Mouse (Mus musculus) olfactory bulb, adult 2 months (tissue): Measurements from ENCODE around the gene Uhrf1bp1. TPM values are rescaled to one million over a fixed set of nuclear protein-coding genes. Genes with fewer than 3 reads are reported as not detected.

Source experiments
- H3K27ac ChIP-seq: fragments of 200-500 bp; 2 replicates; pipeline ENCODE4 v1.5.1; 2012; ENCODE audit warnings: low read depth, low read length; ENCODE audit not compliant: insufficient read depth
- H3K4me1 ChIP-seq: fragments of 200-500 bp; 2 replicates; pipeline ENCODE4 v1.6.1; 2012; ENCODE audit warnings: low read length; ENCODE audit not compliant: control insufficient read depth, insufficient read depth
- H3K4me3 ChIP-seq: fragments of 200-500 bp; 2 replicates; pipeline ENCODE4 v1.5.1; 2012; ENCODE audit warnings: mild to moderate bottlenecking, low read depth, low read length, moderate library complexity; ENCODE audit not compliant: insufficient read depth
- CTCF ChIP-seq: fragments of 200-500 bp; IDR thresholded peaks from 2 replicates; pipeline ENCODE4 v1.5.1; 2012; ENCODE audit warnings: low read depth, mild to moderate bottlenecking, low read length, moderate library complexity; ENCODE audit not compliant: insufficient read depth
- POLR2A ChIP-seq: fragments of 200-500 bp; IDR thresholded peaks from 2 replicates; pipeline ENCODE4 v1.6.1; 2012; ENCODE audit warnings: mild to moderate bottlenecking, low read depth, low read length, moderate library complexity; ENCODE audit not compliant: insufficient read depth
- WGBS: fragments of 180-500 bp; shearing (Covaris S2); methylation state at CpG from one replicate; pipeline ENCODE4 v1.1.7; 2018; 5-methylcytosine and 5-hydroxymethylcytosine counted together
- polyA plus RNA-seq: library from polyadenylated mRNA; stranded (reverse); fragments of >200 nt; gene quantifications from 2 replicates; pipeline ENCODE4 v1.2.4, GENCODE M21; 2012; ENCODE audit warnings: low replicate concordance; ENCODE audit not compliant: missing spikeins, insufficient read depth, insufficient read length

The Uhrf1bp1 gene
- polyA plus RNA-seq, 1 experiment: not detected

DNA sequence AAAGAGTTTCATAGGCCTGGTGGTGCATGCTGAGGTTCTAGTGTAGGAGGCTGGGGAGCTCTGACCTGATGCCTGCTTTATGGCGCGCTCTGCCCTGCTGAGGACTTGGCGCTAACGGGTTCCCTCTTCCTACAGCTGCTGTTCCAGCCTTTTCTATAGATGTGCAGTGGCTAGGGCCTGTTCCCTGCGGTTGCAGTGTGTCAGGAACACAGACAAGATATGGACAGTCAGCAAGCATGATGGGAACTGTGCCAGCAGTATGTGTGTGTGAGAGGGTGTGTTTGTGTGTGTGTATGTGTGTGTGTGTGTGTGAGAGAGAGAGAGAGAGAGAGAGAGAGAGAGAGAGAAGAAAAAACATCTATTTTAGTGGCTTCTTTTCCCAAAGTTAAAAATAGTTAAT is 82.8 kb downstream of the Uhrf1bp1 start:
- Histone ChIP-seq H3K4me3 (no peak overlapping the region), H3K27ac (peak overlapping the region; percentile 69; the same call in 1 of the 2 replicates), H3K4me1 (peaks cover 33% of the 10 kb centered on the region)
- 44% methylated on average over 5 of the region's 5 CpGs for WGBS
- TF ChIP-seq CTCF (no peak), POLR2A (no peak)

DNA sequence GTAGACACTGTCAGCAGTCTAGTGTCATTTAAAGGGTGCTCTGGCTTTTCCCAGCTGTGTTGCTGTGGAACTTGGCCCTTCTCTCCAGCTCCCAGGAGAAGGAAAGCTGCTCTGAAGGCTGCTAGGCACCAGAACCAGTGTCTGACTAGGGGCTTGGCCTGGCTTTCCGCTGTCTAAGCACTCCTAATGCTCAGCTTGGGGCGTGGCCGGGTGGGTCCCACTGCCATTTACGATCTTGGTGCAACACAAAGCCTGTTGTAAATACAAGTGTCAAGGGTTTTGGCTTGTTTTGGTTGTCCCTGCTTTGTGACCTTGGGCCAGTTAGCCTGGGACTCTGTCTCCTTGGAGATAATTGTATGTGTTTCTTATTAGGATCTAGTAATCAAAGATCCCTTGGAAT is 84.1 kb downstream of the Uhrf1bp1 start:
- peak overlapping the region; percentile 31; the same call in 1 of the 2 replicates for H3K27ac ChIP-seq
- H3K4me3 ChIP-seq: no peak overlapping the region
- TF ChIP-seq POLR2A (no peak), CTCF (no peak)
- WGBS: 48% methylated on average over 4 of the region's 4 CpGs
- H3K4me1 ChIP-seq: peaks cover 31% of the 10 kb centered on the region

DNA sequence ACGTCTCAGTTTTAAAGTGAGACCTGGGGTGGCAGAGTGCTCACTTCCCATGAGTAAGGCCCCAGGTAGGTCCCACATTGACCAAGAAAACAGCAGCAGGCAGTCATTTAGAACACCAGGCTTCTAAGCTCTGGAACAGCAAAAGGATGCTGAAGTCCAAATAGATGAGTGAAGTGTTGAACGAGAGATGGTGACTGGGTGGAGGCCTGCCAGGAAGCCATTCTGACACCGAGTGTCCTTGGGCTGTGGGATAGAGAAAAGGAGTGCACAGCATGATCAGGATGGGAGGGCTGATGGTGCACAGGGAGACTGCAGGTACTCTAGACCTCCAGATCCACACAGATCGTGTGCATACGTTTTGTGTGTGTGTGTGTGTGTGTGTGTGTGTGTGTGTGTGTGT is 84.9 kb downstream of the Uhrf1bp1 start:
- H3K4me3 ChIP-seq: no peak overlapping the region
- WGBS: 79% methylated on average over 5 of the region's 5 CpGs
- H3K4me1 ChIP-seq: peaks cover 35% of the 10 kb centered on the region
- H3K27ac ChIP-seq: no peak overlapping the region
- no peak for TF ChIP-seq POLR2A
- TF ChIP-seq CTCF: no peak

DNA sequence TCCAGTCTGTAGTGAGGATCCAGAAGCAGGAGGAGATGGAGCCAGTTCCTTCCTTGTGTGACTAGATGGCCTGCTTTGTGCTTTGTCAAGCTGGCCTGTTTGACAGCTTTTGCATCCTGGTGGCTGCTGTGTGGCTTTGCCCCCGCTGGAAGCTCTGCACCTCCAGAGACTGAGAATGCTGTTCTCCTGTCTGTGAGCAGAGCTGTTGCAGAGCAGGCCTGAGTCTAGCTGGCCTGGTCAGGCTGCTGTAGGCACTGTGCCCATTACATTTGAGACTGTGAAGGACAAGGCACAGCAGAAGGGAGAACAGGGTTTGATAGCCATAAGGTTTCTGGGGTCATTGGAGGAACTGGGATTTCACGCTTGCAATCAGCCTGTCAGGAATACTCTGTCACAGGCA is 85.5 kb downstream of the Uhrf1bp1 start:
- Histone ChIP-seq H3K27ac (no peak overlapping the region), H3K4me1 (peaks cover 35% of the 10 kb centered on the region), H3K4me3 (no peak overlapping the region)
- 82% methylated on average over 2 of the region's 2 CpGs for WGBS
- TF ChIP-seq CTCF (no peak), POLR2A (no peak)

DNA sequence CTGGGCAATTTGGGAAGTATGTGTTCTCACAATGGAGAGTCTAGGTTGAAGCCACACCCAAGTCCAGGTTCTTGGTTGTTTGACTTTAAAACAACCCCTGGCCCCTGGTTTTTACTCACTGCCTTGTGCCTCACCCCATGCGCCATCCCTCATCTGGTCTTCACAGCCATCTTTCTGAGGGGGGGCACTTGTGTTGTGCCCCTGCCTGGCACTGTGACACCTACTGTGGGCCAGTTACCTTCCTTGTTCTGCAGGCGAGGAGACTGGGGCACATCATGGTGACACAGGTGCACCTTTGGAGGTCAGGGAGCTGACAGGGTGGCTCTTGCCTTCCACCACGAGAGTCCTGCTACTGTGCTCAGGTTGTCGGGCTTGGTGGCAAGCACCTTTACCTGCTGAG is 85.9 kb downstream of the Uhrf1bp1 start:
- Histone ChIP-seq H3K4me1 (peaks cover 34% of the 10 kb centered on the region), H3K27ac (no peak overlapping the region), H3K4me3 (no peak overlapping the region)
- no peak for TF ChIP-seq POLR2A
- no peak for TF ChIP-seq CTCF
- 94% methylated on average over 4 of the region's 4 CpGs for WGBS

DNA sequence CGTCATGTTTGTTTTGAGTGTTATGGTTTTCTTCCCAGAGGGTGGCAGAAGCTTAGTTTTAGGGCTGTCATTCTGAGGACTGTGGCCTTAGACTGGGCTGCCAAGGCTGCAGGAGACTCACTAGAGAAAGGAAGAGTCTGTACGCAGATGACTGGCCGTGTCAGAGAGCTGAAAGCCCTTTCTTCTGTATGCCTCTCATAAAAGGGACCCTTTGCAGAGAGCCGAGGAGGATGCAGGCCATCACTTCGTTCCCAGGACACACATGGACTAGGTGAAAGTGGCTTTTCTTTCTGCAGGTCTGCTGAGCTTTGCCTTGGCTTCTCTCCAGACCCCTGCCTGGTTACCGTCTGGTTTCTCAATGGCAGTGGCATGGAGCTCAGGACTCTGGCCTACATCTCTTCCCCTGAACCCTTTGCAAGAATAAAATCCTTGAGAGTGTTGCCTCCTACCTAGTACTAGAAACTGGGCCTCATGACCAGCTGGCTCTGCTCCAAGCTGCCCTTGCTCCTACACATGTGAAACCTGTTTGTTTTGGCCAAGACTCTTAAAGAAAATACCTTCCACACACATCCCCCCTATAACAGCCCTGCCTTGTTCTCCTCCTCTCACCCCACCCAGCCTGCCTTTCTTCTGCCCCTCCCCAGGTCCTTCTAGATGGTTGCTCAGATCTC is 89.4 kb downstream of the Uhrf1bp1 start:
- H3K4me3 ChIP-seq: no peak overlapping the region
- 55% methylated on average over 6 of the region's 6 CpGs for WGBS
- TF ChIP-seq POLR2A (no peak), CTCF (no peak)
- peaks cover 15% of the 10 kb centered on the region for H3K4me1 ChIP-seq
- H3K27ac ChIP-seq: no peak overlapping the region

DNA sequence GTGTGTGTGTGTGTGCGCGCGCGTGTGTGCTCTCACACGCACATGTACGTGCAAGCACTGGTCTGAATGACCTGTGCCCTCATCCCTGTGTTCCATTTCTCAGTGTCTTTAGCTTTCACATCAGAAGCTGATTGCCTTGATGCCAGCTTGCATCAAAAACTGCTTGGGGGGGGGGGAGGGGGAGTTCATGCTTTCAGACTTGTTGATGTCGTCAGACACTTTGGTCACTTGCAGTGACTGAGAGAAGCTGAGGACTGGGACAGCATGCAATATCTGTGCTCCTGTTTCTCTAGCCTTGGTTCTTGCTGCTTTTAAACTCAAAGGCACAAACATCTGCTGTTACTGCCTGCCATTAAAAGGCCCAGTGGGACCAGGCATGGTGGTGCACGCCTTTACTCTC is 90.1 kb downstream of the Uhrf1bp1 start:
- 84% methylated on average over 8 of the region's 8 CpGs for WGBS
- H3K4me3 ChIP-seq: no peak overlapping the region
- no peak for TF ChIP-seq POLR2A
- no peak for TF ChIP-seq CTCF
- no peak overlapping the region for H3K27ac ChIP-seq
- H3K4me1 ChIP-seq: peaks cover 12% of the 10 kb centered on the region

DNA sequence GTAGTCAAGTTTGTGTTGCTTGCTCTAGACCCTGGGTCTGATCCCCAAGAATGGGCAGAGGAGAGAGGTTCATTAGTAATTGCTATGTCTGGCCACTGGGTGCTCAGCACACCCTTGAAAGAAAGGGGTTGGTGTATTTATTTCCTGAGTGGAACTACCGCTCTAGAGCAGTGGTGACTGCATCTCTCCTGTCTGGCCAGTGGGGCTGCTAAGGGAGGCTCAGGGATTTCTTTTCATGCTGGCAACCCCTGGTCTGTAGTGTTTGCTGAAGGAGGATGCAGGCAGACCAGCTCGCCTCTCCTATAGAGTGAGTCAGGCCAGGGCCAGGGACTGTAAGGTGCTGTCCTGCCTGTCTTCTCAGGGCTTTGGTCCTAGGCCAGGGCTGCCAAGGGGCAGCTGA is 90.9 kb downstream of the Uhrf1bp1 start:
- Histone ChIP-seq H3K27ac (no peak overlapping the region), H3K4me3 (no peak overlapping the region), H3K4me1 (peaks cover 8% of the 10 kb centered on the region; the same call in 1 of the 2 replicates)
- TF ChIP-seq POLR2A (no peak), CTCF (no peak)
- 79% methylated on average over 2 of the region's 2 CpGs for WGBS

Other genes starting within 250 kb of the Uhrf1bp1 start
- 554 TPM in 1 of 2 replicates, not detected in the other for gene Nudt3, start 232.9 kb upstream of the Uhrf1bp1 start, polyA plus RNA-seq
- gene RPS10-NUDT3, start 221.2 kb upstream of the Uhrf1bp1 start, polyA plus RNA-seq: not detected in 2 replicates
- 934 TPM in 1 of 2 replicates, not detected in the other for gene Rps10, start 219.8 kb upstream of the Uhrf1bp1 start, polyA plus RNA-seq
- 329 TPM in 1 of 2 replicates, not detected in the other for gene Pacsin1, start 200.9 kb upstream of the Uhrf1bp1 start, polyA plus RNA-seq
- not detected in 2 replicates for gene Spdef, start 127.5 kb upstream of the Uhrf1bp1 start, polyA plus RNA-seq
- 114 TPM in 1 of 2 replicates, not detected in the other for gene D17Wsu92e, start 35.8 kb upstream of the Uhrf1bp1 start, polyA plus RNA-seq
- gene Snrpc, start 18.3 kb upstream of the Uhrf1bp1 start, polyA plus RNA-seq: not detected in 2 replicates
- not detected in 2 replicates for gene Anks1, start 52.9 kb downstream of the Uhrf1bp1 start, polyA plus RNA-seq
- gene Taf11, start 53.4 kb downstream of the Uhrf1bp1 start, polyA plus RNA-seq: not detected in 2 replicates
- not detected in 2 replicates for gene Tcp11, start 224.2 kb downstream of the Uhrf1bp1 start, polyA plus RNA-seq